Mouse (Mus musculus) T-cell, adult 2 months (primary cell): ENCODE data around the gene H2al2a.
A peak's percentile ranks its signal among the peaks of the same experiment; 100 is the strongest.
"Not testable (repeated sequence)": the region's sequence is repeated elsewhere in the genome, so short reads cannot be mapped to it uniquely, and the experiment has no call there.

Source experiments
- DNase-seq: peaks from one replicate; pipeline ENCODE4 v3.0.0; 2022; ENCODE audit warnings: low spot score

The H2al2a gene

GRCm38 (mm10) chr2:18028140-18029021 lies 31.6 kb upstream of the H2al2a start:
- DNase-seq, result peak; percentile 55

GRCm38 (mm10) chr2:18027448-18028139 lies 30.8 kb upstream of the H2al2a start:
- DNase-seq, result peak; percentile 92

GRCm38 (mm10) chr2:18026116-18026947 lies 29.6 kb upstream of the H2al2a start:
- DNase-seq, result no peak

- no peak for DNase-seq
Measured at GRCm38 (mm10) chr2:18025781-18026115, 29.0 kb upstream of the H2al2a start.

GRCm38 (mm10) chr2:18025116-18025515 lies 28.4 kb upstream of the H2al2a start:
- DNase-seq, result no peak

GRCm38 (mm10) chr2:18022886-18023285 lies 26.1 kb upstream of the H2al2a start:
- DNase-seq, result no peak

GRCm38 (mm10) chr2:18019122-18019521 lies 22.4 kb upstream of the H2al2a start:
- no peak for DNase-seq

GRCm38 (mm10) chr2:18017321-18017720 lies 20.6 kb upstream of the H2al2a start:
- DNase-seq, result no peak

GRCm38 (mm10) chr2:18016639-18017038 lies 19.9 kb upstream of the H2al2a start:
- DNase-seq, result no peak

GRCm38 (mm10) chr2:18015581-18015980 lies 18.8 kb upstream of the H2al2a start:
- no peak for DNase-seq

GRCm38 (mm10) chr2:18012866-18013265 lies 16.1 kb upstream of the H2al2a start:
- DNase-seq, result no peak

GRCm38 (mm10) chr2:18011226-18011625 lies 14.5 kb upstream of the H2al2a start:
- no peak for DNase-seq

- DNase-seq, result no peak
Measured at GRCm38 (mm10) chr2:18005137-18005536, 8.4 kb upstream of the H2al2a start.

GRCm38 (mm10) chr2:18004286-18004685 lies 7.5 kb upstream of the H2al2a start:
- no peak for DNase-seq

GRCm38 (mm10) chr2:18002306-18002705 lies 5.5 kb upstream of the H2al2a start:
- DNase-seq, result no peak

- no peak for DNase-seq
Measured at GRCm38 (mm10) chr2:17989562-17989961, 7.2 kb downstream of the H2al2a start.

- DNase-seq, result no peak
Measured at GRCm38 (mm10) chr2:17989115-17989514, 7.6 kb downstream of the H2al2a start.

- DNase-seq, result no peak
Measured at GRCm38 (mm10) chr2:17986694-17987093, 10.1 kb downstream of the H2al2a start.

GRCm38 (mm10) chr2:17984774-17985173 lies 12.0 kb downstream of the H2al2a start:
- DNase-seq, result no peak

- DNase-seq, result no peak
Measured at GRCm38 (mm10) chr2:17982747-17983146, 14.0 kb downstream of the H2al2a start.

- no peak for DNase-seq
Measured at GRCm38 (mm10) chr2:17978706-17979105, 18.1 kb downstream of the H2al2a start.

GRCm38 (mm10) chr2:17978251-17978650 lies 18.5 kb downstream of the H2al2a start:
- not testable (repeated sequence) for DNase-seq
